Mouse (Mus musculus) layer of hippocampus, adult 2 months (tissue): Measurements from ENCODE around the gene Taf1c. TPM values are rescaled to one million over a fixed set of nuclear protein-coding genes. Genes with fewer than 3 reads are reported as not detected.
A peak's percentile ranks its signal among the peaks of the same experiment; 100 is the strongest.

ENCODE experiments used
- DNase-seq, 2 experiments: peaks; one replicate each; pipeline ENCODE4 v3.0.0; 2022; ENCODE audit warnings: low spot score in 2 of 2
- H3K27ac ChIP-seq: fragments of 200-600 bp; 2 replicates; pipeline ENCODE4 v1.8.1; 2022
- H3K4me3 ChIP-seq: fragments of 200-600 bp; 2 replicates; pipeline ENCODE4 v1.8.1; 2022; ENCODE audit warnings: mild to moderate bottlenecking
- CTCF ChIP-seq: fragments of 200-600 bp; conservative IDR thresholded peaks from 2 replicates; pipeline ENCODE4 v1.8.1; 2022; ENCODE audit warnings: antibody characterized with exemption, mild to moderate bottlenecking, moderate library complexity
- total RNA-seq, 2 experiments: library from RNA; stranded (reverse); gene quantifications; 2 replicates each; pipeline ENCODE4 v1.2.3; 2021

The Taf1c gene
- total RNA-seq, 2 experiments from 2014 or later = 10.8 to 11.1 TPM

- Histone ChIP-seq H3K4me3 (no peak overlapping the region), H3K27ac (no peak overlapping the region)
- no peak for TF ChIP-seq CTCF
- no peak for DNase-seq
Measured at GRCm38 (mm10) chr8:119617586-119617985, 12.6 kb upstream of the Taf1c start.

DNA sequence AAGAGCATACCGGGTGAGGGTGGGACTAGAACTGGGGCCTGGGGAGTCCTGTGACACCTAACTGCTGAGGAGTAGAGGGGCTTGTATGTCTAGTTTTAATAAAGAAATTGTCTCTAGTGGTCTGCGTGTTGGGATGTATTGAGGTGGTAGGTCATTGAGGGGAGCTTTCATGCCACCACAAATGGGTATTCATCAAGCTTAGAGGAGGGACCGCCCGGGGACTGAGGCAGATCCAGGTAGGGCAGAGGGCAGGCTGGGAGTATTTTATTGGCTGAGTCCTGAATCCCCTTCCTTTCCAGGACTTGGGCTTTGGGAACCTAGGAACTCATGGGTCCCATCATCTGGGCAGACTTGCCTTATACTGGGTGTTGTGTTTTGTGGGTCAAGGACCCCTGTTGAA lies 11.8 kb upstream of the Taf1c start:
- TF ChIP-seq CTCF = no peak
- DNase-seq = no peak
- H3K4me3 ChIP-seq = no peak overlapping the region
- H3K27ac ChIP-seq = no peak overlapping the region

- no peak for DNase-seq
- TF ChIP-seq CTCF = no peak
- H3K4me3 ChIP-seq = no peak overlapping the region
- no peak overlapping the region for H3K27ac ChIP-seq
Measured at GRCm38 (mm10) chr8:119616358-119616757, 11.3 kb upstream of the Taf1c start.

GRCm38 (mm10) chr8:119615096-119615495 lies 10.1 kb upstream of the Taf1c start:
- TF ChIP-seq CTCF = no peak
- no peak for DNase-seq
- no peak overlapping the region for H3K4me3 ChIP-seq
- no peak overlapping the region for H3K27ac ChIP-seq

DNA sequence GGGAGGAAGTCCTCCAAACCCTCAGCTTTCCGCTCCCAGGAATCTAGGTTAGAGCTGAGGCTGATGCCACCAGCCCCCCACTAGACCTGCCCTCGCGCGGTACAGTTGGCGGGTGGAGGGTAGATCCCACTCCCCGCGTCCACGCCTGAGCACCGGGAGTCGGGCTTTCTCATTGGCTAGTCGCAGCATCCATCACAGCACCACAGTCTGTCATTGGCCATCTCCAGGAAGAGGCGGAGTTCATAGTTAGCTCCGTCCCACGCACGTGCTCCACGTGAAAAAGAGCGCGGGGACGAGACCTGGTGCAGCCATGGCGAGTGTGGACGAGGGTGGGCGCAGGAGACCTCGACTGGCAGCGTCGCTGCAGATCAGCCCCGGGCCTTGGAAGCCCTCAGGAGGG lies 7.4 kb upstream of the Taf1c start, which contains the start of gene Adad2:
Gene Adad2, plus strand, starts transcription at position 277 of the 400 bp plus-strand sequence.
- TF ChIP-seq CTCF = no peak
- Histone ChIP-seq H3K27ac (no peak within 1 kb of the TSS), H3K4me3 (no peak within 1 kb of the TSS)
- no peak for DNase-seq

DNA sequence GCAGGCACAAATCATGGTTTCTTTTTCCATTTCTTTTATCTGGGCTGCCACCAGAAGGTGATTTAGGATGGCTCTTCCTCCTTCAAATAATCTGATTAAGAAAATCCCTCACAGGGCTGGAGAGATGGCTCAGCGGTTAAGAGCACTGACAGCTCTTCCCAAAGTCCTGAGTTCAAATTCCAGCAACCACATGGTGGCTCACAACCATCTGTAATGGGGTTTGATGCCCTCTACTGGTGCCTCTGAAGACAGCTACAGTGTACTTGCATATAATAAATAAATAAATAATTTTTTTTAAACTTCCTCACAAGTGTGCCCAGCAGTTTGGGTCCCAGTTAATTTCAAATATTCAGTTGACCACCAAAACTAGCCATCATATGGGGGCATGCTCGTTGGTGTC lies 1.2 kb upstream of the Taf1c start:
- Histone ChIP-seq H3K27ac (no peak overlapping the region), H3K4me3 (no peak overlapping the region)
- TF ChIP-seq CTCF = peak; percentile 64
- DNase-seq = no peak

DNA sequence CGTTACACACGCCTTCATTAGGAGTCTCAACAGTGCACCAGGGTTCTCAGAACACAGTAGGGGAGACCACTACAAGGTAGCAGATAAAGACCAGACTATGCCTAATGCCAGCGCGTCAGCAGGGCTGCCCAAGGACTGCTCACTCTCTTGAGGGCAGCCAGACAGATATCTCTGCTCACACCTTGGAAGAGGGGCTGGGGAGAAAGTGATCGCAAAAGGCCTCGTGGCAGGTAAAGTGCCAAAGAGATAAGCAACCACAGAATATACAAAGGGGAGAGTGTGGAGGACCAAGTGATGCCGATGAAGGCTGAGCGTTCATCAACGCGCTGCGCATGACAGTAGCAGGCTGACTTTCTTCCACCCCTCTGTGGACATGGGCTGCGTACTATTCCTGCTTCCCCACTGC lies 621 bp downstream of the Taf1c start:
- DNase-seq = no peak
- no peak for TF ChIP-seq CTCF
- peak overlapping the region; percentile 87 for H3K27ac ChIP-seq
- peak overlapping the region; percentile 75 for H3K4me3 ChIP-seq

DNA sequence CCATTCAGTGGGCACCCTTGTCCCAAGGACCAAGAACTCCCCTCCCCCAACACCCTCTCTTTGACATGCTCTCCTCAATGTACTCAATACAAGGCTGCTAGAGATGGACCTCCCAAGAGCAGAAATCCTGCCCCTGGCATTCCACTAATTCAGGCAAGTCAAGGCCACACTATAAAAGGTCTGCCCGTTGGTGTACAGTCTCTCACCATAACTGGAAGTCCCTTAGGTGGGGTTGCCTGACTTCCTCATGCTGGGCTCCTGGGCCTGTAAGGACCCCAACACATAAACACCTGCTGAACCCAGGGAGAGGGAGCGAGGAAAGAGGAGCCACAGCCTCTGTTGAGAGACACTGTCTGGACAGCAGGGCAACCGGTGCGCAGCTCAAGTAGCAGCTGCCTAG lies 1.3 kb downstream of the Taf1c start:
- Histone ChIP-seq H3K4me3 (no peak overlapping the region), H3K27ac (no peak overlapping the region)
- TF ChIP-seq CTCF = no peak
- no peak for DNase-seq

- Histone ChIP-seq H3K4me3 (no peak overlapping the region), H3K27ac (no peak overlapping the region)
- DNase-seq = no peak
- TF ChIP-seq CTCF = no peak
Measured at GRCm38 (mm10) chr8:119591456-119591855, 13.6 kb downstream of the Taf1c start.

DNA sequence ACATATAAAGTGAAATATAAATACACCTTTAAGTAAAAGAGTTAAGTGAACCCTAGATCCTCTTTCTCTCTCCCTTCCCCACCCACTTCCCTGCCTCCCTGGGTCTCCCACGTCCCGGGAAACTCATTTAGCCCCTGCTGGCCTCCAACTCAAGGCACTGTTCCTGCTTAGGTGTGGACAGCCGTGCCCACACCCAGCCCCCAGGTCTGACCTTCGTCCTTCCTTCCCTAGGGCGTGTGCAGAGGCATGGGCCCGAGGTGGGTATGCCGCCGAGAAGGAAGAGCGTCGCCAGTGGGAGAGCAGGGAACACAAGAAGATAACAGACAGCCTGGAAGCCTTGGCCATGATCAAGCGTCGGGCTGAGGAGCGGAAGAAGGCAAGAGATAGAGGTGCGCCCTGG lies 14.7 kb downstream of the Taf1c start:
- TF ChIP-seq CTCF = no peak
- no peak overlapping the region for H3K27ac ChIP-seq
- DNase-seq = no peak
- H3K4me3 ChIP-seq = no peak overlapping the region

DNA sequence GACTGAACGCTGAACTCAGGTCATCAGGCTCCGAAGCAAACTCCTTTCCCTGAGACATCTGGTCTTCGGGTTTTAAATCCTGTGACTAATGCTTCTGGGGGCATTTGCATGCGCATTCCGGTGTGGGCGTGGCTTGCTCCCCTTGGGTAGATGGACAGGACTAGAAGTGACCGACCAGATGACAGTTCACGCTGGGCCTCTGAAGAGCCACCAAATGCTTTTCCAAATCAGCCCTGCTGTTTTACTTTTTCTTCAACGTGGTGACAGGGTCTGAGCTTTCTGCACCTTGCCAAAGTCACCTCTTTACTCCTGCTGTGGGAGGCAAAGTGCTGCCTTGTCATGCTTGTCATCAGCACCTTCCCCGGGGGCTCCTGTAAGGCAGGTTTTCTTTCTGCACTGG lies 16.2 kb downstream of the Taf1c start:
- no peak for TF ChIP-seq CTCF
- no peak for DNase-seq
- H3K4me3 ChIP-seq = no peak overlapping the region
- H3K27ac ChIP-seq = no peak overlapping the region

GRCm38 (mm10) chr8:119588321-119588720 lies 16.7 kb downstream of the Taf1c start:
- Histone ChIP-seq H3K27ac (no peak overlapping the region), H3K4me3 (no peak overlapping the region)
- no peak for DNase-seq
- peak; percentile 70 for TF ChIP-seq CTCF

DNA sequence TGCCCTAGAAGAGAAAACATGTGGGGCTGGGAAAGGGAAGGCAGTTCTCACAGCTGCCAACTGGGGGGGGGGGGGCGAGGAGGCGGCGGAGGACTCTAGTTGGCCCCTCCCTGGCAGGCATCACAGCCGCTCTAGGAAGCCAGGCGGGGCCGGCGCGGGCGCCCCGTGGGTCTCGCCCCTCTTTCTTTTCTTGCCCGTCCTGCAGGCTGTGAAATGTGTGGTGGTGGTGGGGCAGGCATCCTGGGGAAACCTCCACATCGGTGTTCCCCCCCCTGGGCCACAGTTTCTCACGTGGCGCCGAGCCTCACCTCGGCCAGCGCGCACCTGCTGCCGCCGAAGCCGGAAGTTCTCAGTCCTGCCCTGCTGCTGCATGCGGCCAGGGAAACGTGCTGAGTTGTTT lies 19.1 kb downstream of the Taf1c start:
- no peak for TF ChIP-seq CTCF
- no peak overlapping the region for H3K4me3 ChIP-seq
- DNase-seq = no peak
- no peak overlapping the region for H3K27ac ChIP-seq

GRCm38 (mm10) chr8:119580441-119581161 lies 24.4 kb downstream of the Taf1c start:
- TF ChIP-seq CTCF = no peak
- Histone ChIP-seq H3K4me3 (no peak overlapping the region), H3K27ac (no peak overlapping the region)
- no peak for DNase-seq
